Mouse (Mus musculus) stomach, postnatal 0 days (tissue): Measurements from ENCODE around the gene Sdr42e1.

Experiments used
- CTCF ChIP-seq: IDR thresholded peaks from 2 replicates; pipeline ENCODE4 v1.5.1; 2016; ENCODE audit warnings: antibody characterized with exemption, low read depth, mild to moderate bottlenecking, moderate library complexity
- EP300 ChIP-seq: optimal IDR thresholded peaks from 2 replicates; pipeline ENCODE3; 2016; ENCODE audit warnings: antibody characterized with exemption

DNA sequence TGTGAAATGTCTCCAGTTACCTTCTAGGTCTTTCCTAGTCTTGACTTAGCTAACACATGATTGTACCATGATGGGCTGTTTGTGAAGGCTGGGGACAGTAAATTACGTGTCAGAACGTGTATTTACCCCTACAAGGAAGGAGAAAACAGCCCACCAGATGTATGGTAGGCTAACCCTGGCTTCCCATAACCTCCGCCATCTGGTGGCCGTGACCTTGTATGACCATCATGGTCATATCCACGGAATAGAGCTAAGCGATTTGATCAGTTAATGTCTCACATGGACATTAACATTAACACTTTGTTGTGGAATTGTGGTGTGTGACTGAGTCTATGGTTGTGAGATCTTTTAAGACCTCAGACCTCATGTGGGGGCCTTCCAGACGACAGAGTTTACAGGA is 14.5 kb downstream of the Sdr42e1 start:
- peak; percentile 58 for TF ChIP-seq CTCF
- no peak for TF ChIP-seq EP300
